Mouse (Mus musculus): ENCODE data around the gene Gm9833.
"Not testable (repeated sequence)": the region's sequence is repeated elsewhere in the genome, so short reads cannot be mapped to it uniquely, and the experiment has no call there.

Gm9833 gene

GRCm38 (mm10) chr3:10087994-10088393 lies at the start of gene Gm9833:
TSS of gene Gm9833 (plus strand) at chr3:10088110.
- DNase-seq (ENCODE audit: low spot score in 2 of 2): not testable (repeated sequence)

GRCm38 (mm10) chr3:10070070-10070469 lies 17.8 kb upstream of the Gm9833 start:
- DNase-seq (ENCODE audit: low spot score in 2 of 2): no peak

- DNase-seq (ENCODE audit: low spot score in 2 of 2): no peak
These were observed 12.1 kb upstream of the Gm9833 start for GRCm38 (mm10) chr3:10075826-10076225.

- no peak for DNase-seq (ENCODE audit: low spot score in 2 of 2)
These were observed 10.6 kb upstream of the Gm9833 start for GRCm38 (mm10) chr3:10077096-10077841.

GRCm38 (mm10) chr3:10078113-10078512 lies 9.8 kb upstream of the Gm9833 start:
- no peak for DNase-seq (ENCODE audit: low spot score in 2 of 2)

GRCm38 (mm10) chr3:10081336-10081735 lies 6.6 kb upstream of the Gm9833 start:
- no peak for DNase-seq (ENCODE audit: low spot score in 2 of 2)

GRCm38 (mm10) chr3:10081911-10082541 lies 5.9 kb upstream of the Gm9833 start:
- peak in 1 of 2 experiments; percentile 16 for DNase-seq (ENCODE audit: low spot score in 2 of 2)

- DNase-seq (ENCODE audit: low spot score in 2 of 2): no peak
These were observed 5.3 kb upstream of the Gm9833 start for GRCm38 (mm10) chr3:10082545-10083062.

GRCm38 (mm10) chr3:10084102-10084501 lies 3.8 kb upstream of the Gm9833 start:
- no peak for DNase-seq (ENCODE audit: low spot score in 2 of 2)

GRCm38 (mm10) chr3:10085396-10086119 lies 2.4 kb upstream of the Gm9833 start:
- no peak for DNase-seq (ENCODE audit: low spot score in 2 of 2)

GRCm38 (mm10) chr3:10087511-10087910 lies 399 bp upstream of the Gm9833 start:
- no peak for DNase-seq (ENCODE audit: low spot score in 2 of 2)

- DNase-seq (ENCODE audit: low spot score in 2 of 2): no peak
These were observed 3.8 kb downstream of the Gm9833 start for GRCm38 (mm10) chr3:10091616-10092140.

- no peak for DNase-seq (ENCODE audit: low spot score in 2 of 2)
These were observed 4.6 kb downstream of the Gm9833 start for GRCm38 (mm10) chr3:10092499-10092898.

- DNase-seq (ENCODE audit: low spot score in 2 of 2): no peak
These were observed 5.0 kb downstream of the Gm9833 start for GRCm38 (mm10) chr3:10092914-10093313.

- no peak for DNase-seq (ENCODE audit: low spot score in 2 of 2)
These were observed 7.2 kb downstream of the Gm9833 start for GRCm38 (mm10) chr3:10095076-10095622.

- no peak for DNase-seq (ENCODE audit: low spot score in 2 of 2)
These were observed 11.8 kb downstream of the Gm9833 start for GRCm38 (mm10) chr3:10099756-10100155.

- DNase-seq (ENCODE audit: low spot score in 2 of 2): no peak
These were observed 23.7 kb downstream of the Gm9833 start for GRCm38 (mm10) chr3:10111570-10111969.

- no peak for DNase-seq (ENCODE audit: low spot score in 2 of 2)
These were observed 24.3 kb downstream of the Gm9833 start for GRCm38 (mm10) chr3:10112196-10112595.

GRCm38 (mm10) chr3:10112660-10113059 lies 24.8 kb downstream of the Gm9833 start:
- DNase-seq (ENCODE audit: low spot score in 2 of 2): no peak

- DNase-seq (ENCODE audit: low spot score in 2 of 2): no peak
These were observed 28.6 kb downstream of the Gm9833 start for GRCm38 (mm10) chr3:10116531-10116930.

GRCm38 (mm10) chr3:10121232-10121631 lies 33.3 kb downstream of the Gm9833 start:
- no peak for DNase-seq (ENCODE audit: low spot score in 2 of 2)

All from frontal cortex, postnatal 14 days (tissue).